Mouse (Mus musculus): Measurements from ENCODE around the gene Ier2.

- no peak for TF ChIP-seq MYOD1 (IDR thresholded peaks at IDR 0.05; ENCODE audit: control insufficient read depth in 1 of 3, insufficient read length in 2 of 3, low read depth in 2 of 3)
- TF ChIP-seq POLR2A (IDR thresholded peaks at IDR 0.05; ENCODE audit: insufficient read length, low read depth): no peak
- no peak for TF ChIP-seq POLR2AphosphoS2 (IDR thresholded peaks at IDR 0.05; ENCODE audit: insufficient read length, low read depth)
- no peak for TF ChIP-seq E2F4 (IDR thresholded peaks at IDR 0.05; ENCODE audit: insufficient read depth)
- TF ChIP-seq USF1 (IDR thresholded peaks at IDR 0.05; ENCODE audit: low read depth): no peak
- TF ChIP-seq CEBPB (IDR thresholded peaks at IDR 0.05; ENCODE audit: insufficient read depth, poor library complexity, severe bottlenecking): no peak
- no peak for TF ChIP-seq TCF12 (IDR thresholded peaks at IDR 0.05; ENCODE audit: insufficient read depth, poor library complexity, severe bottlenecking)
- no peak for TF ChIP-seq REST (IDR thresholded peaks at IDR 0.05; ENCODE audit: insufficient read depth, insufficient read length)
- TF ChIP-seq SRF (IDR thresholded peaks at IDR 0.05; ENCODE audit: control insufficient read depth, insufficient read length, low read depth): no peak
- no peak for TF ChIP-seq MAX (IDR thresholded peaks at IDR 0.05; ENCODE audit: low read depth)
Measured at GRCm38 (mm10) chr8:84704356-84704755, 41.7 kb upstream of the Ier2 start.

All from myocyte (in vitro differentiated cells).